Mouse (Mus musculus) MEL (cell line): ENCODE measurements around the gene Obp2b. TPM values are rescaled to one million over a fixed set of nuclear protein-coding genes. Genes with fewer than 3 reads are reported as not detected.

Source experiments
- DNase-seq: peaks from one replicate; pipeline ENCODE4 v3.0.0; 2011; ENCODE audit warnings: low read depth, low spot score
- H3K27ac ChIP-seq: 2 replicates; pipeline ENCODE4 v1.5.1; 2012; ENCODE audit warnings: low read depth, mild to moderate bottlenecking, control low read depth, low read length, moderate library complexity; ENCODE audit not compliant: control insufficient read depth
- H3K27me3 ChIP-seq, 2 experiments: fragments of 150-350 bp in 1 of 2; sonication (generic) in 1 of 2; 2 replicates each; pipeline ENCODE4 v1.6.1; 2012; ENCODE audit warnings: low read length in 2 of 2, mild to moderate bottlenecking in 2 of 2, improper control_type of control experiment in 1 of 2, moderate library complexity in 1 of 2; ENCODE audit not compliant: insufficient read depth in 2 of 2, control insufficient read depth in 1 of 2
- H3K36me3 ChIP-seq, 2 experiments: 2 replicates each; pipeline ENCODE4 v1.6.1; 2012 to 2014; ENCODE audit warnings: low read length in 2 of 2, improper control_type of control experiment in 1 of 2, inconsistent platforms in 1 of 2, mild to moderate bottlenecking in 1 of 2; ENCODE audit not compliant: insufficient read depth in 2 of 2, control insufficient read depth in 1 of 2
- H3K4me1 ChIP-seq, 2 experiments: fragments of 150-350 bp in 1 of 2; sonication (generic) in 1 of 2; 2 replicates each; pipeline ENCODE4 v1.6.1; 2012; ENCODE audit warnings: low read length in 2 of 2, improper control_type of control experiment in 1 of 2, mild to moderate bottlenecking in 1 of 2; ENCODE audit not compliant: insufficient read depth in 2 of 2, control insufficient read depth in 1 of 2
- H3K4me3 ChIP-seq, 2 experiments: fragments of 150-350 bp in 1 of 2; sonication (generic) in 1 of 2; 2 replicates each; pipeline ENCODE4 v1.5.1; 2012; ENCODE audit warnings: low read depth in 2 of 2, low read length in 2 of 2, mild to moderate bottlenecking in 2 of 2, moderate library complexity in 2 of 2, control low read depth in 1 of 2, improper control_type of control experiment in 1 of 2; ENCODE audit not compliant: control insufficient read depth in 1 of 2, insufficient read depth in 1 of 2
- H3K79me2 ChIP-seq: 2 replicates; pipeline ENCODE4 v1.6.1; 2012; ENCODE audit warnings: mild to moderate bottlenecking, low read length, moderate library complexity; ENCODE audit not compliant: control insufficient read depth, poor library complexity, insufficient read depth
- H3K9ac ChIP-seq: 2 replicates; pipeline ENCODE4 v1.6.1; 2012; ENCODE audit warnings: low read depth, mild to moderate bottlenecking, control low read depth, low read length, moderate library complexity; ENCODE audit not compliant: control insufficient read depth, poor library complexity, severe bottlenecking
- H3K9me3 ChIP-seq: fragments of 150-350 bp; sonication (generic); replicated peaks from 2 replicates; pipeline ENCODE4 v1.6.1; 2012; ENCODE audit warnings: mild to moderate bottlenecking, low read length, improper control_type of control experiment, moderate library complexity; ENCODE audit not compliant: insufficient read depth
- BHLHE40 ChIP-seq: IDR thresholded peaks from 2 replicates; pipeline ENCODE4 v1.6.1; 2012; ENCODE audit warnings: low read depth, mild to moderate bottlenecking, inconsistent platforms, low read length, improper control_type of control experiment, borderline replicate concordance
- CHD2 ChIP-seq: IDR thresholded peaks from 2 replicates; pipeline ENCODE4 v1.6.1; 2011; ENCODE audit warnings: low read length, improper control_type of control experiment
- CTCF ChIP-seq, 3 experiments: IDR thresholded peaks in 2 of 3; conservative IDR thresholded peaks in 1 of 3; 2 replicates each; pipeline ENCODE4 v1.5.1; 2011 to 2012; ENCODE audit warnings: low read length in 3 of 3, low read depth in 2 of 3, mild to moderate bottlenecking in 2 of 3, improper control_type of control experiment in 1 of 3, inconsistent platforms in 1 of 3, mixed read lengths in 1 of 3, moderate library complexity in 1 of 3; ENCODE audit not compliant: control insufficient read depth in 1 of 3, insufficient read depth in 1 of 3, poor library complexity in 1 of 3, severe bottlenecking in 1 of 3
- EP300 ChIP-seq, 2 experiments: IDR thresholded peaks; 2 replicates each; pipeline ENCODE4 v1.6.1; 2011; ENCODE audit warnings: improper control_type of control experiment in 2 of 2, low read length in 2 of 2, low read depth in 1 of 2, mild to moderate bottlenecking in 1 of 2
- ETS1 ChIP-seq: IDR thresholded peaks from 2 replicates; pipeline ENCODE4 v1.6.1; 2012; ENCODE audit warnings: low read depth, mild to moderate bottlenecking, inconsistent platforms, low read length, improper control_type of control experiment, moderate library complexity
- MAX ChIP-seq: IDR thresholded peaks from 2 replicates; pipeline ENCODE4 v1.6.1; 2011; ENCODE audit warnings: low read length, improper control_type of control experiment
- MAZ ChIP-seq: IDR thresholded peaks from 2 replicates; pipeline ENCODE4 v1.6.1; 2012; ENCODE audit warnings: low read depth, mild to moderate bottlenecking, inconsistent platforms, low read length, improper control_type of control experiment
- MXI1 ChIP-seq: IDR thresholded peaks from 2 replicates; pipeline ENCODE4 v1.6.1; 2011; ENCODE audit warnings: mild to moderate bottlenecking, low read depth, low read length, improper control_type of control experiment
- MYC ChIP-seq: IDR thresholded peaks from 2 replicates; pipeline ENCODE4 v1.6.1; 2011; ENCODE audit warnings: low read depth, mild to moderate bottlenecking, low read length, improper control_type of control experiment, moderate library complexity
- POLR2A ChIP-seq, 2 experiments: IDR thresholded peaks; 2 replicates each; pipeline ENCODE4 v1.6.1; 2011 to 2012; ENCODE audit warnings: low read length in 2 of 2, mild to moderate bottlenecking in 2 of 2, control low read depth in 1 of 2, improper control_type of control experiment in 1 of 2, low read depth in 1 of 2, moderate library complexity in 1 of 2; ENCODE audit not compliant: control insufficient read depth in 1 of 2, insufficient read depth in 1 of 2, poor library complexity in 1 of 2
- POLR2AphosphoS2 ChIP-seq: IDR thresholded peaks from 2 replicates; pipeline ENCODE4 v1.6.1; 2011; ENCODE audit warnings: low read length, improper control_type of control experiment
- POLR2AphosphoS5 ChIP-seq: IDR thresholded peaks from 2 replicates; pipeline ENCODE4 v1.6.1; 2012; ENCODE audit warnings: low read depth, borderline replicate concordance, mild to moderate bottlenecking, inconsistent platforms, low read length, moderate library complexity, mixed read lengths
- RAD21 ChIP-seq: IDR thresholded peaks from 2 replicates; pipeline ENCODE4 v1.6.1; 2011; ENCODE audit warnings: mild to moderate bottlenecking, low read depth, low read length, improper control_type of control experiment
- SIN3A ChIP-seq: IDR thresholded peaks from 2 replicates; pipeline ENCODE4 v1.6.1; 2012; ENCODE audit warnings: low read length, improper control_type of control experiment, inconsistent platforms
- SMC3 ChIP-seq: IDR thresholded peaks from 2 replicates; pipeline ENCODE4 v1.6.1; 2011; ENCODE audit warnings: low read depth, low read length, improper control_type of control experiment
- ZKSCAN1 ChIP-seq: IDR thresholded peaks from 2 replicates; pipeline ENCODE4 v1.6.1; 2012; ENCODE audit warnings: low read depth, mild to moderate bottlenecking, inconsistent platforms, low read length, improper control_type of control experiment, moderate library complexity
- polyA plus RNA-seq, 2 experiments: library from polyadenylated mRNA; stranded (reverse) in 1 of 2; unstranded in 1 of 2; fragments of >175 nt in 1 of 2; fragments of >200 nt in 1 of 2; gene quantifications; 2 replicates each; pipeline versions ENCODE4 v1.2.1 to v1.2.4; 2012; ENCODE audit warnings: low replicate concordance in 2 of 2, low read depth in 1 of 2; ENCODE audit not compliant: insufficient read length in 2 of 2, insufficient read depth in 1 of 2, missing spikeins in 1 of 2
- total RNA-seq: library from RNA; depleted of rRNA; stranded (reverse); fragments of 300-350 nt; gene quantifications from 2 replicates; pipeline ENCODE4 v1.2.3, GENCODE M21; 2012

Obp2b gene
- total and polyA plus RNA-seq, 3 experiments = not detected

- TF ChIP-seq SMC3 (no peak), ZKSCAN1 (no peak), MYC (no peak), POLR2A (IDR thresholded peaks at IDR 0.05; ENCODE audit: control insufficient read depth in 1 of 2, insufficient read depth in 1 of 2, low read depth in 1 of 2, low read length in 2 of 2, poor library complexity in 1 of 2) (no peak), MAZ (no peak), CHD2 (no peak), RAD21 (no peak), POLR2AphosphoS2 (no peak)
- no peaks in the 10 kb centered on the region for H3K79me2 ChIP-seq
- H3K27me3 ChIP-seq = no peaks in the 10 kb centered on the region; a peak in 1 of 4 replicates
- no peaks in the 10 kb centered on the region for H3K36me3 ChIP-seq
- H3K9me3 ChIP-seq = no peaks in the 10 kb centered on the region
- no peak overlapping the region for H3K4me3 ChIP-seq
- DNase-seq = peak; percentile 56
- no peaks in the 10 kb centered on the region for H3K4me1 ChIP-seq
- no peak overlapping the region for H3K9ac ChIP-seq
- no peak overlapping the region for H3K27ac ChIP-seq
Observed at GRCm38 (mm10) chr2:25741671-25742070, 4.9 kb downstream of the Obp2b start.

GRCm38 (mm10) chr2:25754201-25754600 is 17.4 kb downstream of the Obp2b start:
- no peak for DNase-seq

GRCm38 (mm10) chr2:25758064-25758625 is 21.3 kb downstream of the Obp2b start:
- Histone ChIP-seq H3K4me1 (no peaks in the 10 kb centered on the region), H3K27me3 (no peaks in the 10 kb centered on the region; a peak in 1 of 4 replicates), H3K9ac (no peak overlapping the region), H3K79me2 (no peaks in the 10 kb centered on the region), H3K36me3 (no peaks in the 10 kb centered on the region), H3K4me3 (no peak overlapping the region), H3K27ac (no peak overlapping the region), H3K9me3 (no peaks in the 10 kb centered on the region)
- TF ChIP-seq SMC3 = no peak
- no peak for TF ChIP-seq ETS1
- no peak for TF ChIP-seq SIN3A
- no peak for TF ChIP-seq CTCF (IDR thresholded peaks at IDR 0.05 in 2 of 3, conservative IDR thresholded peaks at IDR 0.05 in 1 of 3; ENCODE audit: control insufficient read depth in 1 of 3, insufficient read depth in 1 of 3, low read depth in 2 of 3, low read length in 3 of 3, poor library complexity in 1 of 3, severe bottlenecking in 1 of 3)
- DNase-seq = no peak

More at GRCm38 (mm10) chr2:25754201-25754600, 17.4 kb downstream of the Obp2b start:
- Histone ChIP-seq H3K27ac (no peak overlapping the region), H3K27me3 (no peaks in the 10 kb centered on the region; a peak in 2 of 4 replicates), H3K79me2 (no peaks in the 10 kb centered on the region), H3K4me3 (no peak overlapping the region), H3K4me1 (no peaks in the 10 kb centered on the region), H3K9ac (no peak overlapping the region), H3K36me3 (no peaks in the 10 kb centered on the region), H3K9me3 (no peaks in the 10 kb centered on the region)
- TF ChIP-seq EP300 (IDR thresholded peaks at IDR 0.05; ENCODE audit: low read depth in 1 of 2, low read length in 2 of 2) (no peak), POLR2AphosphoS5 (no peak), BHLHE40 (no peak), MXI1 (no peak), POLR2A (IDR thresholded peaks at IDR 0.05; ENCODE audit: control insufficient read depth in 1 of 2, insufficient read depth in 1 of 2, low read depth in 1 of 2, low read length in 2 of 2, poor library complexity in 1 of 2) (no peak), MAX (no peak), ETS1 (no peak), RAD21 (no peak)
